ENCODE assay signal across 8 mouse cellular contexts in genomic region chr4:149136982-149137770, GRCm38 (mm10). TPM values are rescaled to one million over a fixed set of nuclear protein-coding genes. Genes with fewer than 3 reads are reported as not detected.
DNase-seq lines count a peak whose midpoint lies in the region; ATAC-seq and TF ChIP-seq lines count a peak whose summit lies in the region.

TSS of gene Cenps (minus strand) at chr4:149137629.

- peak within 1 kb of the TSS; percentile 66 for H3K4me2 ChIP-seq in embryonic facial prominence, embryonic 13.5 days
- H3K4me2 ChIP-seq in limb, embryonic 14.5 days (replicated peaks; ENCODE audit: low read depth, low read length, severe bottlenecking) = peak within 1 kb of the TSS; percentile 66
- H3K4me2 ChIP-seq in midbrain, postnatal 0 days (ENCODE audit: low read depth, low read length, poor library complexity, severe bottlenecking) = peak within 1 kb of the TSS; percentile 60

- H3K36me3 ChIP-seq in embryonic facial prominence, embryonic 13.5 days = peaks cover 3% of the 10 kb centered on the region; the same call in 1 of the 2 replicates
- no peaks in the 10 kb centered on the region for H3K36me3 ChIP-seq in limb, embryonic 14.5 days (ENCODE audit: control insufficient read depth, insufficient read depth, low read length)
- H3K36me3 ChIP-seq in midbrain, postnatal 0 days (ENCODE audit: insufficient read depth, low read length) = no peaks in the 10 kb centered on the region

- peak; percentile 92 for DNase-seq in 3134 (ENCODE audit: extremely low read depth, insufficient read length, low spot score)
- peak; percentile 91 to 94 for DNase-seq in adrenal gland, postnatal 36 days
- DNase-seq in heart, adult 8-10 months (ENCODE audit: low spot score) = peak; percentile 83
- peak; percentile 89 for DNase-seq in kidney, adult 9 months
- peak; percentile 92 for DNase-seq in limb, embryonic 14.5 days (ENCODE audit: low spot score)
- DNase-seq in midbrain, postnatal 0 days (ENCODE audit: low spot score) = peak; percentile 92
- peak; percentile 81 to 91 for DNase-seq in spleen, postnatal 14 days (ENCODE audit: low spot score in 2 of 2)

- no peaks in the 10 kb centered on the region for H3K9me3 ChIP-seq in embryonic facial prominence, embryonic 13.5 days
- no peaks in the 10 kb centered on the region for H3K9me3 ChIP-seq in limb, embryonic 14.5 days (ENCODE audit: control insufficient read depth, low read length)
- H3K9me3 ChIP-seq in midbrain, postnatal 0 days (ENCODE audit: low read length) = no peaks in the 10 kb centered on the region

- peak; percentile 98 for TF ChIP-seq CTCF in midbrain, postnatal 0 days (IDR thresholded peaks at IDR 0.05)

- H3K27me3 ChIP-seq in embryonic facial prominence, embryonic 13.5 days = no peaks in the 10 kb centered on the region
- H3K27me3 ChIP-seq in limb, embryonic 14.5 days (ENCODE audit: control insufficient read depth, insufficient read depth, low read length) = no peaks in the 10 kb centered on the region
- no peaks in the 10 kb centered on the region for H3K27me3 ChIP-seq in midbrain, postnatal 0 days (ENCODE audit: insufficient read depth, low read length)

- H3K4me3 ChIP-seq in embryonic facial prominence, embryonic 13.5 days = peak within 1 kb of the TSS; percentile 56
- peak within 1 kb of the TSS; percentile 61 for H3K4me3 ChIP-seq in limb, embryonic 14.5 days (replicated peaks; ENCODE audit: low read length)
- H3K4me3 ChIP-seq in midbrain, postnatal 0 days (ENCODE audit: low read depth, low read length) = peak within 1 kb of the TSS; percentile 62

- peak; percentile 86 for ATAC-seq in embryonic facial prominence, embryonic 13.5 days (ENCODE audit: insufficient number of reproducible peaks, insufficient read depth, low FRiP score, low TSS enrichment, low read depth)
- peak; percentile 88 for ATAC-seq in limb, embryonic 14.5 days (ENCODE audit: low FRiP score, low read depth)
- peak; percentile 86 for ATAC-seq in midbrain, postnatal 0 days (ENCODE audit: low FRiP score)

- H3K27ac ChIP-seq in embryonic facial prominence, embryonic 13.5 days = peak within 1 kb of the TSS; percentile 91
- peak within 1 kb of the TSS; percentile 79 for H3K27ac ChIP-seq in limb, embryonic 14.5 days (replicated peaks; ENCODE audit: low read depth, low read length)
- H3K27ac ChIP-seq in midbrain, postnatal 0 days (ENCODE audit: low read depth, low read length) = peak within 1 kb of the TSS; percentile 38

- 0 out of 2 replicates have a peak, but pooled peaks have one; percentile 32 for TF ChIP-seq POLR2A in limb, embryonic 14.5 days (IDR thresholded peaks at IDR 0.05; ENCODE audit: borderline replicate concordance, extremely low read depth, insufficient read depth, insufficient read length)

- H3K4me1 ChIP-seq in embryonic facial prominence, embryonic 13.5 days = peaks cover 8% of the 10 kb centered on the region
- peaks cover 4% of the 10 kb centered on the region; the same call in 1 of the 2 replicates for H3K4me1 ChIP-seq in limb, embryonic 14.5 days (ENCODE audit: control insufficient read depth, insufficient read depth, low read length)
- H3K4me1 ChIP-seq in midbrain, postnatal 0 days (ENCODE audit: insufficient read depth, low read length) = peaks cover 4% of the 10 kb centered on the region; the same call in 1 of the 2 replicates

- H3K9ac ChIP-seq in embryonic facial prominence, embryonic 13.5 days = peak within 1 kb of the TSS; percentile 70
- peak within 1 kb of the TSS; percentile 71 for H3K9ac ChIP-seq in limb, embryonic 14.5 days (ENCODE audit: low read depth, low read length, severe bottlenecking)
- peak within 1 kb of the TSS; percentile 75 for H3K9ac ChIP-seq in midbrain, postnatal 0 days (replicated peaks; ENCODE audit: low read length, poor library complexity, severe bottlenecking)

- WGBS in embryonic facial prominence, embryonic 13.5 days = 1% methylated on average over 68 of the region's 68 CpGs
- WGBS in limb, embryonic 14.5 days = 2% methylated on average over 68 of the region's 68 CpGs
- WGBS in midbrain, postnatal 0 days = under 1% methylated on average over 68 of the region's 68 CpGs

RNA-seq across cellular contexts. Expression of gene Cenps, which starts in this region (rescaled TPM):
- 10 to 100 TPM; 10.8 to 11.3 TPM for total RNA-seq in adrenal gland, postnatal 36 days (2021)
- 36.9 and 46.6 TPM in 2 replicates for polyA plus RNA-seq in embryonic facial prominence, embryonic 13.5 days (2015; fragmentation: Nextera tagmentation; extraction: Ambion mirVana)
- 10 to 100 TPM in 2 of 4 experiments, 1 to 10 TPM in 2; 6.5 to 10.8 (median 9.4) TPM for total RNA-seq in heart, adult 8-10 months (2022)
- 17.2 and 23.0 TPM in 2 replicates for polyA plus RNA-seq in limb, embryonic 14.5 days (2012; rRNA removed)
- 27.2 and 29.3 TPM in 2 replicates for polyA plus RNA-seq in limb, embryonic 14.5 days (2014; fragmentation: Nextera tagmentation; extraction: Ambion mirVana)
- 3.1 and 3.7 TPM in 2 replicates for total RNA-seq in midbrain, postnatal 0 days (2014; rRNA removed)
- polyA plus RNA-seq in midbrain, postnatal 0 days (2015; fragmentation: Nextera tagmentation; extraction: Ambion mirVana) = 17.4 and 21.2 TPM in 2 replicates

Comparison
In these comparisons a context has a peak if more than half of its experiments do, and no peak if none do; other contexts are left out.
1. Peak in every context shown above with its lines: DNase-seq, ATAC-seq, H3K4me3 ChIP-seq and H3K27ac ChIP-seq.
2. H3K27ac ChIP-seq: peak in every context shown above with its lines; median percentile 91 in embryonic facial prominence, embryonic 13.5 days; 79 in limb, embryonic 14.5 days; 38 in midbrain, postnatal 0 days.